Mouse (Mus musculus): ENCODE measurements at regions not wholly inside any gene's neighbourhood (a gene's known extent, or its start where the extent isn't known, plus 50 kb on each side); places are given as distances from the start of the nearest gene placed in this dataset.

GRCm38 (mm10) chr1:137091762-137092161 is 131.5 kb upstream of the Nr5a2 start:
- WGBS: 11% methylated on average over 9 of the region's 9 CpGs

GRCm38 (mm10) chr1:137088148-137088547 is 127.9 kb upstream of the Nr5a2 start:
- DNase-seq (ENCODE audit: low spot score): no peak
- H3K4me1 ChIP-seq (replicated peaks; ENCODE audit: control insufficient read depth, insufficient read depth, low read length): no peaks in the 10 kb centered on the region
- no peaks in the 10 kb centered on the region for H3K36me3 ChIP-seq (ENCODE audit: control insufficient read depth, insufficient read depth, low read length)
- 85% methylated on average over 10 of the region's 10 CpGs for WGBS
- H3K27me3 ChIP-seq (ENCODE audit: control insufficient read depth, insufficient read depth, low read length): no peaks in the 10 kb centered on the region
- no peak overlapping the region for H3K4me2 ChIP-seq (replicated peaks; ENCODE audit: low read depth, low read length)
- no peaks in the 10 kb centered on the region for H3K9me3 ChIP-seq (ENCODE audit: control insufficient read depth, low read length)
- no peak for ATAC-seq (ENCODE audit: low FRiP score)
- H3K27ac ChIP-seq (ENCODE audit: low read depth, low read length): no peak overlapping the region
- no peak overlapping the region for H3K4me3 ChIP-seq (ENCODE audit: low read depth, low read length)
- H3K9ac ChIP-seq (ENCODE audit: low read depth, low read length): no peak overlapping the region

More at GRCm38 (mm10) chr1:137091762-137092161, 131.5 kb upstream of the Nr5a2 start:
- H3K4me2 ChIP-seq (replicated peaks; ENCODE audit: low read depth, low read length): no peak overlapping the region
- H3K27me3 ChIP-seq (ENCODE audit: control insufficient read depth, insufficient read depth, low read length): no peaks in the 10 kb centered on the region
- H3K9me3 ChIP-seq (ENCODE audit: control insufficient read depth, low read length): no peaks in the 10 kb centered on the region
- H3K27ac ChIP-seq (ENCODE audit: low read depth, low read length): no peak overlapping the region
- ATAC-seq (ENCODE audit: low FRiP score): no peak
- H3K9ac ChIP-seq (ENCODE audit: low read depth, low read length): no peak overlapping the region
- H3K36me3 ChIP-seq (ENCODE audit: control insufficient read depth, insufficient read depth, low read length): no peaks in the 10 kb centered on the region
- H3K4me1 ChIP-seq (replicated peaks; ENCODE audit: control insufficient read depth, insufficient read depth, low read length): no peaks in the 10 kb centered on the region
- no peak overlapping the region for H3K4me3 ChIP-seq (ENCODE audit: low read depth, low read length)
- peak; percentile 60 for DNase-seq (ENCODE audit: low spot score)

- DNase-seq (ENCODE audit: low spot score): no peak
- Histone ChIP-seq H3K27ac (ENCODE audit: low read depth, low read length) (no peak overlapping the region), H3K9me3 (ENCODE audit: control insufficient read depth, low read length) (no peaks in the 10 kb centered on the region), H3K4me3 (ENCODE audit: low read depth, low read length) (no peak overlapping the region), H3K27me3 (ENCODE audit: control insufficient read depth, insufficient read depth, low read length) (no peaks in the 10 kb centered on the region), H3K4me2 (replicated peaks; ENCODE audit: low read depth, low read length) (no peak overlapping the region), H3K4me1 (replicated peaks; ENCODE audit: control insufficient read depth, insufficient read depth, low read length) (no peaks in the 10 kb centered on the region), H3K36me3 (ENCODE audit: control insufficient read depth, insufficient read depth, low read length) (no peaks in the 10 kb centered on the region), H3K9ac (ENCODE audit: low read depth, low read length) (no peak overlapping the region)
- no peak for ATAC-seq (ENCODE audit: low FRiP score)
- WGBS: 87% methylated on average over 3 of the region's 3 CpGs
Observed at GRCm38 (mm10) chr1:137086766-137087165, 126.5 kb upstream of the Nr5a2 start.

GRCm38 (mm10) chr1:137083500-137083899 is 123.3 kb upstream of the Nr5a2 start:
- Histone ChIP-seq H3K9me3 (ENCODE audit: control insufficient read depth, low read length) (no peaks in the 10 kb centered on the region), H3K4me1 (replicated peaks; ENCODE audit: control insufficient read depth, insufficient read depth, low read length) (no peaks in the 10 kb centered on the region), H3K4me3 (ENCODE audit: low read depth, low read length) (no peak overlapping the region), H3K27ac (ENCODE audit: low read depth, low read length) (no peak overlapping the region), H3K27me3 (ENCODE audit: control insufficient read depth, insufficient read depth, low read length) (no peaks in the 10 kb centered on the region), H3K4me2 (replicated peaks; ENCODE audit: low read depth, low read length) (no peak overlapping the region), H3K36me3 (ENCODE audit: control insufficient read depth, insufficient read depth, low read length) (no peaks in the 10 kb centered on the region), H3K9ac (ENCODE audit: low read depth, low read length) (no peak overlapping the region)
- DNase-seq (ENCODE audit: low spot score) (no peak), ATAC-seq (ENCODE audit: low FRiP score) (no peak)
- 68% methylated on average over 1 of the region's 1 CpGs for WGBS

GRCm38 (mm10) chr1:137079401-137080003 is 119.3 kb upstream of the Nr5a2 start:
- Histone ChIP-seq H3K9me3 (ENCODE audit: control insufficient read depth, low read length) (no peaks in the 10 kb centered on the region), H3K4me3 (ENCODE audit: low read depth, low read length) (no peak overlapping the region), H3K9ac (ENCODE audit: low read depth, low read length) (no peak overlapping the region), H3K36me3 (ENCODE audit: control insufficient read depth, insufficient read depth, low read length) (no peaks in the 10 kb centered on the region), H3K27me3 (ENCODE audit: control insufficient read depth, insufficient read depth, low read length) (no peaks in the 10 kb centered on the region), H3K4me2 (replicated peaks; ENCODE audit: low read depth, low read length) (no peak overlapping the region), H3K4me1 (replicated peaks; ENCODE audit: control insufficient read depth, insufficient read depth, low read length) (no peaks in the 10 kb centered on the region), H3K27ac (ENCODE audit: low read depth, low read length) (no peak overlapping the region)
- ATAC-seq (ENCODE audit: low FRiP score): no peak
- no peak for DNase-seq (ENCODE audit: low spot score)
- WGBS: 79% methylated on average over 11 of the region's 11 CpGs

- H3K4me3 ChIP-seq (ENCODE audit: low read depth, low read length): no peak overlapping the region
- ATAC-seq (ENCODE audit: low FRiP score): no peak
- H3K36me3 ChIP-seq (ENCODE audit: control insufficient read depth, insufficient read depth, low read length): no peaks in the 10 kb centered on the region
- no peak overlapping the region for H3K27ac ChIP-seq (ENCODE audit: low read depth, low read length)
- no peaks in the 10 kb centered on the region for H3K4me1 ChIP-seq (replicated peaks; ENCODE audit: control insufficient read depth, insufficient read depth, low read length)
- peak; percentile 22 for DNase-seq (ENCODE audit: low spot score)
- no peaks in the 10 kb centered on the region for H3K9me3 ChIP-seq (ENCODE audit: control insufficient read depth, low read length)
- no peaks in the 10 kb centered on the region for H3K27me3 ChIP-seq (ENCODE audit: control insufficient read depth, insufficient read depth, low read length)
- no peak overlapping the region for H3K9ac ChIP-seq (ENCODE audit: low read depth, low read length)
- WGBS: 49% methylated on average over 9 of the region's 9 CpGs
- no peak overlapping the region for H3K4me2 ChIP-seq (replicated peaks; ENCODE audit: low read depth, low read length)
Observed at GRCm38 (mm10) chr1:137074787-137075186, 114.5 kb upstream of the Nr5a2 start.

GRCm38 (mm10) chr1:137073857-137074572 is 113.8 kb upstream of the Nr5a2 start:
- Histone ChIP-seq H3K4me1 (replicated peaks; ENCODE audit: control insufficient read depth, insufficient read depth, low read length) (no peaks in the 10 kb centered on the region), H3K4me3 (ENCODE audit: low read depth, low read length) (no peak overlapping the region), H3K27ac (ENCODE audit: low read depth, low read length) (no peak overlapping the region), H3K36me3 (ENCODE audit: control insufficient read depth, insufficient read depth, low read length) (no peaks in the 10 kb centered on the region), H3K9me3 (ENCODE audit: control insufficient read depth, low read length) (no peaks in the 10 kb centered on the region), H3K27me3 (ENCODE audit: control insufficient read depth, insufficient read depth, low read length) (no peaks in the 10 kb centered on the region), H3K4me2 (replicated peaks; ENCODE audit: low read depth, low read length) (no peak overlapping the region), H3K9ac (ENCODE audit: low read depth, low read length) (no peak overlapping the region)
- ATAC-seq (ENCODE audit: low FRiP score) (no peak), DNase-seq (ENCODE audit: low spot score) (no peak)
- 71% methylated on average over 8 of the region's 8 CpGs for WGBS

GRCm38 (mm10) chr1:137060914-137061313 is 100.7 kb upstream of the Nr5a2 start:
- no peak overlapping the region for H3K9ac ChIP-seq (ENCODE audit: low read depth, low read length)
- no peak overlapping the region for H3K4me2 ChIP-seq (replicated peaks; ENCODE audit: low read depth, low read length)
- no peak for ATAC-seq (ENCODE audit: low FRiP score)
- no peaks in the 10 kb centered on the region for H3K9me3 ChIP-seq (ENCODE audit: control insufficient read depth, low read length)
- no peaks in the 10 kb centered on the region for H3K27me3 ChIP-seq (ENCODE audit: control insufficient read depth, insufficient read depth, low read length)
- no peaks in the 10 kb centered on the region for H3K36me3 ChIP-seq (ENCODE audit: control insufficient read depth, insufficient read depth, low read length)
- H3K27ac ChIP-seq (ENCODE audit: low read depth, low read length): no peak overlapping the region
- DNase-seq (ENCODE audit: low spot score): no peak
- WGBS: 88% methylated on average over 4 of the region's 4 CpGs
- no peaks in the 10 kb centered on the region for H3K4me1 ChIP-seq (replicated peaks; ENCODE audit: control insufficient read depth, insufficient read depth, low read length)
- no peak overlapping the region for H3K4me3 ChIP-seq (ENCODE audit: low read depth, low read length)

- H3K27ac ChIP-seq (ENCODE audit: low read depth, low read length): no peak overlapping the region
- no peaks in the 10 kb centered on the region for H3K36me3 ChIP-seq (ENCODE audit: control insufficient read depth, insufficient read depth, low read length)
- DNase-seq (ENCODE audit: low spot score): no peak
- no peak overlapping the region for H3K4me3 ChIP-seq (ENCODE audit: low read depth, low read length)
- no peaks in the 10 kb centered on the region for H3K4me1 ChIP-seq (replicated peaks; ENCODE audit: control insufficient read depth, insufficient read depth, low read length)
- ATAC-seq (ENCODE audit: low FRiP score): no peak
- H3K4me2 ChIP-seq (replicated peaks; ENCODE audit: low read depth, low read length): no peak overlapping the region
- H3K9ac ChIP-seq (ENCODE audit: low read depth, low read length): no peak overlapping the region
- no peaks in the 10 kb centered on the region for H3K27me3 ChIP-seq (ENCODE audit: control insufficient read depth, insufficient read depth, low read length)
- no peaks in the 10 kb centered on the region for H3K9me3 ChIP-seq (ENCODE audit: control insufficient read depth, low read length)
Observed at GRCm38 (mm10) chr1:137053134-137053533, 92.9 kb upstream of the Nr5a2 start.

Data from hindbrain, embryonic 11.5 days (tissue).